Mouse (Mus musculus): ENCODE results near the gene Sh3rf3.

GRCm38 (mm10) chr10:59089861-59090621 is 276.9 kb downstream of the Sh3rf3 start:
- no peak for TF ChIP-seq CTCF (IDR thresholded peaks at IDR 0.05; ENCODE audit: low read depth)
- no peak for TF ChIP-seq EP300 (IDR thresholded peaks at IDR 0.05; ENCODE audit: low read depth)

Data from liver, embryonic 14.5 days (tissue).